Mouse (Mus musculus) 3134 (cell line): ENCODE measurements around the gene Pacs2.

Experiments used
- DNase-seq: peaks from one replicate; pipeline ENCODE4 v3.0.0-alpha.2; 2011; ENCODE audit warnings: low spot score; ENCODE audit not compliant: insufficient read length; ENCODE audit errors: extremely low read depth

The Pacs2 gene

DNA sequence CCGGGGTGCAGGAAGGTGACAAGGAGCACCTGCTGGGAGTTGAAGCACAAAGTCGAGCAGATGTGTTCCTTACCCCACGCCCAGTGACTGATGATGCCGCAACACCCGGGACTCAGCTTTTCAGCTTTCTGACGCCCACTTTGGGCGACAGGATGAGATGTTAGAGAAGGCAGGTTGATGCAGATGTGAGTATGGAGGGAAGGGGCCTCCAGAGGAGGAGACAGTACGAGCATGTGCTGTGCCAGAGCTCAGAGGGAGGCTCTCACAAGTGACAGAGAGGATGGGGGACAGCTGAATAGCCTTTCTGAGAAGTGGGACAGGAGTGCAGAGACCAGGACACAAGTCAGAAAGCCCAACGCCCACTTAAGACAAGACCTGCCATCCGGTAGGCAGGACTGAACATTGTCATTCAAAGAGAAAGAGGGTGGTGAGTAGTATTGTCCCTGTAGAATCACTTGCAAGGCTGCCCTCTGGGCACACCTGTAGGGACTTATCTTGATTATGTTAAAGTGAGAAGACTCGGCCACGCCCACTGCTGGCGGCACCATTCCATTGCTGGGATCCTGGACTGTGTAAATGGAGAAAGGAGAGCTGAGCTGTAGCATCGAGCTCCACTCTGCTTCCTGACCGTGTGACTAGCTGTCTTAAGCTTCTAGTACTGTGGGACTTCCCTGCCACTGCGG lies 100.7 kb downstream of the Pacs2 start:
- DNase-seq: no peak

DNA sequence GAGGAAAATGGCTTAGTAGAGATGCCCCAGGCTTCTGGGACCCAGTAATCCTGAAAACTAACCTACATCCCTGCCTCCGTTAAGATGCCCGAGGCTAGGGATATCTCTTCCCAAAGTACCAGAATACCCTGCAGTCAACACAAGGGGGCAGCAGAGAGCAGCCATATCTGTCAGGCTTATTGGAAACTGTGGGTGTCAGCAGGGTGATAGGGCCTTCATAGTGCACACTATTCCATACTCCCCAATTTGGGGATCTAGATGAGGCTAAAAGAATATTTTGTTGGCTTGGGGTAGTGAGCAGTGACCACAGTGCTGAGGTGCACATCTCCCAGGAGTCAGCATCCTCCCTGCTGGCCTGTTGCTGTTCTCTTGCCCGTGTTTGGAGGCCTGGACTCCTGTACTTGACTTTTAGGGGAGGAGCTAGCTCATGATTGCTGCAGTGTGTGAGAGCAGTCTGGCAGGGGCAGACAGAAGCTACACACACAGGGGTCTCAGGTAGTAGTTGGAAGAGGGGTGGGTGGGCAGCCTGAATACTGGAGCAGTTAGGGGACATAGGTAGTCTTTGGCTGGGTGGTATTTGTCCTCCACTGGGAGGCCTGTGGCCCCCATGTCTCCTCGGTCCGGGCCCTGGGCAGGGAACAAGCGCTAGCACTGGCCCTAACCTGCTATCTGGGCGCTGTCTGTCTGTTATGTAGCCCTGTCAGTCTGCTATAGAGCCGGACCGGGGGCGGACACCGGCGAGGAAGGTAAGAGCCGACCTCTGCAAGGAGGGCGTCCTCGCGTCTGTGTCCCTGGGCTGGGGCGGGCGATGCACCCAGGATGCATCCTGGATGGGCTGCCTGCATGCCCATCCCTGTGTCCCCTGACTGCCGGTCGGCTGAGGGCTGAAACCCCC lies 105.5 kb downstream of the Pacs2 start:
- no peak for DNase-seq
